Mouse (Mus musculus) spleen, postnatal 10 days (tissue): ENCODE results near the gene Ubxn6.
"Not testable (repeated sequence)": the region's sequence is repeated elsewhere in the genome, so short reads cannot be mapped to it uniquely, and the experiment has no call there.

ENCODE experiments used
- DNase-seq, 2 experiments: peaks; one replicate each; pipeline ENCODE4 v3.0.0; 2021 to 2022; ENCODE audit warnings: low spot score in 2 of 2

The Ubxn6 gene

DNA sequence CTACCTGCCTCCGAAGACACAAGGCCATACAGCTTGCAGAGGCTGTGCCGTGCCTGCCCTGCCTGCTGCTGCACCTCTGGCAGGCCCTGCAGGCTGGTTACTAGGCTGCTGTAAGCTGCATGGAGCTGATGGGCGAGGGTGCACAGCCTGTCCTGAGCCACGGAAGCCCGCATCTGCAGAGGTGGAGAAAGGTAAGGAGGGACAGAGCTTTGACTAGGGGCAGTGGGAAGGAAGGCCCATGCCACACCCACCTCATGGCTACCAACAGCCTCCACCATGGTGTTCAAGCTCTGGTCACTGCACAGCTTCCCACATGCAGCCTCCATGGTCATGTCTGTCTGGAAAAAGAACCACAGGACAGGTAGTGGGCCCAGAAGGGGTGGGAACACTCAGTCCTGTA, 27.3 kb upstream of the Ubxn6 start:
- DNase-seq, result no peak

- DNase-seq, result no peak
Observed at GRCm38 (mm10) chr17:56100811-56101210, 26.0 kb upstream of the Ubxn6 start.

DNA sequence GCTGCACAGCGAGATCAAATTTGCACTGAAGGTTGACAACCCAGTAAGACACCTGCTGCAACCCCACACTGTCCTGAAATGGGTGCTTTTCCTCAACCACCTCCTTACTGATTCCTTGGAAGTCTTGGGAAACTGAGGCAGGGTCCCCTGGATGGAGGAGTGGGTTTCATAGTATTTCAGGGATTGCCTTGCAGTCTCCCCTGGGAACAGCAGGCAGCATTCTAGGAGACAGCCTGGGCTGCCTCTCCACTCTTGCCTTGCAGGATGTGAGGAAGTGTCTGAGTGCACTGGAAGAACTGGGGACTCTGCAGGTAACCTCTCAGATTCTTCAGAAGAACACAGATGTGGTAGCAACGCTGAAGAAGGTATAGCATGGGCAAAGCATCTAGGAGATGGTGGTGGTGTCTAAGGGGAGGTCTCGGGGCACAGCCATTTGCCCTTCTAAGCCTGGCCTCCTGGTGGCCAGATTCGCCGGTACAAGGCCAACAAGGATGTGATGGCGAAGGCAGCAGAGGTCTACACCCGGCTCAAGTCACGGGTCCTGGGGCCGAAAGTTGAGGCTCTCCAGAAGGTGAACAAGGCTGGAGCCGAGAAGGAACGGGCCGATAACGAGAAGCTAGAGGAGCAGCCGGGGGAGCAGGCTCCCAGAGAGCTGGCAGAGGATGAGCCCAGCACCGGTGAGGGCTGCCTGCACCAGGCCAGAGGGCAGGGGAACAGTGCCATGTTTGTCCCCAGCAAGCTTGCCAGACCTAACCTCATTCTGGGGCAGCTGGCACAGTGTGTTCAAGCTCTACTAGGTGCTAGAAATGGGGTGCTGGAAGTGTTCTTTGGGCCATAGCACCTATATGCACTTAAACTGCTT, 24.1 kb upstream of the Ubxn6 start:
- DNase-seq, result no peak

- DNase-seq, result no peak
Observed at GRCm38 (mm10) chr17:56098180-56098579, 23.4 kb upstream of the Ubxn6 start.

GRCm38 (mm10) chr17:56096883-56097282, 22.1 kb upstream of the Ubxn6 start:
- DNase-seq, result no peak

DNA sequence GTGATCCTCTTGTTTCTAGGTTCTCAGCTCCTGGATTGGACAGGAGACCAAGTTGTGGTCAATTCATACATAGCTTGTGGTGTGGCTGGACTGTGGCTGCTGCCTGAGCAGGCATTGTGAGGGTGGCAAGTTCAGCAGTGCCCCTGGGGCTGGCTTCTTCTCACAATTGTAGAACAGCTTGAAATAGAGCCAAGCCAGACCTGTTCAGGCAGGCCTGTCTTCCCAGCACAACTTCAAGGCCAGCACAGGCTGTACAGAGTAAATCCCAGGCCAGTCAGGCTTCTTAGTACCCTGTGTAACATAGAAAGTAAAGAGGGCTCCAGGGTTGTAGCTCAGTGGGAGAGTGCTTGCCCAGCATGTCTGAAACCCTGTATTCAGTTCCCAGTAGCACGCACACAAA, 18.0 kb upstream of the Ubxn6 start:
- no peak for DNase-seq

DNA sequence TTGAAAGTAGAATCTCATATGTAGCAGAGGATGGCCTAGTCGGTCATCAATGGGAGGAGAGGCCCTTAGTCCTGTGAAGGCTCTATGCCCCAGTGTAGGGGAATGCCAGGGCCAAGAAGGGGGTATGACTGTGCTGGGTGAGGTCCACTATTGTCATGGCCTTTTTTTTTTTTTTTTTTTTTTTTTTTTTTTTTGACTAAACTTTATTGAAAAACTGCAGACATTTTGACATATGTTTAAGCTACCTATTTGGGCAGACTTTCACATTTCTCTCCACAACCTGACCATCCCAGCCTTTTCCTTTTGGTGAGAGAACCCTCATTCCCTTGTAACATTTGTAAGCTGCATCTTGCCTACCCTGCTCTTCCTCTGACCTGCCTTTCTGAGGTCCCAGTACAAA, 17.5 kb upstream of the Ubxn6 start:
- DNase-seq, result no peak

DNA sequence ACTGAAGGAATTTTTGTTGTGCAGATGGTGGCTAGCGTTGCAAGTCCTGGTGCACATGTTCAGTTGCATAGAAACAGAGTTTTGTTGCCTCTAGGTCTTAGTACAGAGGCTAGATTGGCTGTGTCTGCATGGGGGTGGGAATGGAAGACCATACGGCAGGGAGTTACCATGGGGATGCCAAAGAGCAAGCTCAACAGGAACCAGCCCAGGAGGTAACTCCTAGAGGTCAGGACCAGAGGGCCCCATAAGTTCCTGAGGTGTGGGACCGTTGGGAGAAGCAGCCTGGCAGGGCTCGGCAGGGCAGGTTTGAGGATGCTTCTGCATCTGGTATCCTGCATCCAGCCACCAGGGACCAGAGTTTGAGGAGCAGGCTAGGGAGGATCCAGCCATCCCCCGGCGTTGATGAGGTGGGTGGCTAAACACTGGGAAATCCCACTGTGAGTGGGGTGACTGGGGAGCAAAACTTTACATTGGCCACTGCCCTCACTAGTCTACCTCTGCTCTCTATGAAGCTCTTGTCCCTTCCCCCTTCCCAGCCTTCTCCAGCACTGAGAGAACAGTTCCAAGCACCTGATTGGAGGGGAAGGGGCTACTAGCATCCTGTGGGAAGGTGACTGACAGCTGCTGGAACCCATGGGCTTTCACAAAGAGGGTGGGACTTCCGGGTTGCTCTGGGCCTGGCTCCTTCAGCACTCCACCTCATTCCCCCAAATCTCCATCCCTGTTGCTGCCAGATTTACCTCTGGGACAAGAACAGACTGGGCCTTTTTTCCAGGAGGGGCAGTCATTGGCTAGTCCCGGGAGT, 6.2 kb upstream of the Ubxn6 start:
- no peak for DNase-seq

DNA sequence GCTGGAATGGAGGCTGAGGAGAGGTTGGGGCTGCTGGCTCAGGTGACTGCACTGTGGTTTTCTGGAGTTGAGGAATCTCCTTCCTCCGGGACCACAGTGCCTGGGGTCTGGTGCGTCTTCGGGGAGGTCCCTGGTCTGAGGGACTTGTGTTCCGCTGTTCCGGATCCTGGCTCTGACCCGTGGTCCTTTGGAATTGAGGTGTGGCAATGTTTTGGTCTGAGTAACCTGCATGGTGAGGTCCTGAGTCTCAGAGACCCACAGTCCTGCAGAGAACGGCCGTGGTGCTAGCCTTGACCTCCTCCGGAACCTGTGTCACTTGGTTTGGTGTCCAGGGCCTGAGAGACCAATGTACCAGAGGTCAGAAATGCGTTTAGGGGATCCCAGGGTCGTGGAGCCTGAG, 5.1 kb upstream of the Ubxn6 start:
- no peak for DNase-seq

- peak; percentile 99 to 100 for DNase-seq
Observed at GRCm38 (mm10) chr17:56078880-56079795, 4.3 kb upstream of the Ubxn6 start, which contains the start of gene Hdgfl2. Gene Hdgfl2 (plus strand): TSS chr17:56079634.

GRCm38 (mm10) chr17:56078361-56078760, 3.5 kb upstream of the Ubxn6 start:
- DNase-seq, result peak in 1 of 2 experiments; percentile 28

- DNase-seq, result no peak
Observed at GRCm38 (mm10) chr17:56077523-56077922, 2.7 kb upstream of the Ubxn6 start.

DNA sequence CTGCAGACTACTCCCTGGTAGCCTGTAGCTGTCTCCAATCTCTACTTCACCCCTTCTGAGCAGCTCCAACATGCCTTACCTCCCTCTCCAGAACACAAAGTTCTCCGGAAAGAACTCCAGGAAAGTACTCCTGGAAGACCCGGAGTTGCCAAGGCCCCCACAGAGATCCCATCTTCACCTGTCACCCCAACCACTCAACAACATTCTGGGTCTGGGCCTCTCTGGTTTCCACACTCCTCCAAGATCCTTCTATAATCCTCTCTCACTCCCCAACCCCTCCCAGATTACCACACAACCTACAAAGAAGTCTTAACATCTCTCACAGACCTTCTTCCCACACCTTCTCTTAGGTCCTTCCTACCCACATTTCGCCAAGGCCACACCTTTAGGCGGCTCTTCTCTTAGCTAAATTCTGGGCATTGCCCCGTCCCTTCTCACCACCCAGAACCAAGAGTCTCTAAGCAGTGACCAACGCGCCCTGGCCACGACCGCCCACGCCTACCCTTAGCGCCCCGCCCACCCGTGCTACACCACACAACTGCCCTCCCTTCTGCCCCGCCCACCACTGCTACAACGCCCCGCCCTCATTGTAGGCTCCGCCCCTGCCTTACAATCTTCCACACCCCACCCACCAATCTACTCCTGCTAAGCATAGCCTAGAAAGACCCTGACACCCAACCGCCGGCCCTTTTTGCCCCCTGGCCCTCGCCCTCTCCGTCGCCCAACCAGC, 566 bp downstream of the Ubxn6 start:
- peak; percentile 76 to 92 for DNase-seq

DNA sequence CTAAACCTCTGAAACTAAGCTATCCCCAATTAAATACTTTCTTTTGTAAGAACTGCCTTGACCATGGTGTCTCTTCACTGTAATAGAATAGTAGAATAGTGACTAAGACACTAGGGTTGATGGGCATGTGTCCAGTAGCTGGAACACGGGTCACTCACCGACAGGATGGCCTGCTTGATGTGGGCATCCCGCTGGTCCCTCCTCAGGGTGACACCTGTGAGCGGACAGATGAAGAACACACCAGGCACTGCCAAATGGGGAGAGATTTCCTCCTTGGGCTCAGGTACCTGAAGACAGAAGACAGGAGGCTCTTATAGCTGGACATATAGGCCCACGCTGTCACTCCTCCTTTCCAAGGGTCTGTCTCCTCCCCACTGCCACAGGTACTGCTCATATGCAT, 2.6 kb downstream of the Ubxn6 start:
- no peak for DNase-seq

GRCm38 (mm10) chr17:56071126-56071525, 3.7 kb downstream of the Ubxn6 start:
- no peak for DNase-seq

DNA sequence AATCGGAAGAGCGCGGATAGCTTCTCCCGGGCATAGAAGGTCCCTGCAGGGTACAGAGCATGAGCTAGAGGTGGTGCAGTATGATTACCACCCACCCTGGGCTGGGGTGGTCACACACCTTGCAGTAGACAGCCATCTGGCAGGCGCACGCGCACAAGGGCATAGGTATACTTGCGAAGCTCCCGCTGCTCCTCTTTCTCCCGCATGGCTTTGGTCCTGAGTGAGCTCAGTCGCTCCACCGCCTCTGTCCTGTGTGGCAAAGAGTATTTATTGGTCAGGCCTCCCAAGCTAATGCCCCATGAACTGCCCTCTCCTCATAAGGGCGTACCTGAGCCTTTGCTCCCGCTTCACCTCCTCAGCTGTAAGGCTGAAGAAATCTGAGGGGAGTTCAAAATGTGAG, 5.8 kb downstream of the Ubxn6 start:
- DNase-seq, result no peak

GRCm38 (mm10) chr17:56066451-56066850, 8.4 kb downstream of the Ubxn6 start:
- DNase-seq, result no peak

DNA sequence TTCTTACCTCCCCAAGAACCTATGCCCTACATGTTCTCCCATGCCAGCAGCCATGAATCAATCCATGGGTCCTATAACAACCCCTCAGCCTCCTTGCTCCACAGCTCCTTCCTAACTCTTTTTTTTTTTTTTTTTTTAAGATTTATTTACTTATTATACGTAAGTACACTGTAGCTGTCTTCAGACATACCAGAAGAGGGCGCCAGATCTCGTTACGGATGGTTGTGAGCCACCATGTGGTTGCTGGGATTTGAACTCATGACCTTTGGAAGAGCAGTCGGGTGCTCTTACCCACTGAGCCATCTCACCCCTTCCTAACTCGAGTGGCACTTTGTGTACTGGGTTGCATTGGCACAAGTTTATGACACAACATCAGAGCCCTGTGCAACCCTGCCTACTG, 9.1 kb downstream of the Ubxn6 start:
- not testable (repeated sequence) for DNase-seq

GRCm38 (mm10) chr17:56062081-56062480, 12.7 kb downstream of the Ubxn6 start:
- no peak for DNase-seq

DNA sequence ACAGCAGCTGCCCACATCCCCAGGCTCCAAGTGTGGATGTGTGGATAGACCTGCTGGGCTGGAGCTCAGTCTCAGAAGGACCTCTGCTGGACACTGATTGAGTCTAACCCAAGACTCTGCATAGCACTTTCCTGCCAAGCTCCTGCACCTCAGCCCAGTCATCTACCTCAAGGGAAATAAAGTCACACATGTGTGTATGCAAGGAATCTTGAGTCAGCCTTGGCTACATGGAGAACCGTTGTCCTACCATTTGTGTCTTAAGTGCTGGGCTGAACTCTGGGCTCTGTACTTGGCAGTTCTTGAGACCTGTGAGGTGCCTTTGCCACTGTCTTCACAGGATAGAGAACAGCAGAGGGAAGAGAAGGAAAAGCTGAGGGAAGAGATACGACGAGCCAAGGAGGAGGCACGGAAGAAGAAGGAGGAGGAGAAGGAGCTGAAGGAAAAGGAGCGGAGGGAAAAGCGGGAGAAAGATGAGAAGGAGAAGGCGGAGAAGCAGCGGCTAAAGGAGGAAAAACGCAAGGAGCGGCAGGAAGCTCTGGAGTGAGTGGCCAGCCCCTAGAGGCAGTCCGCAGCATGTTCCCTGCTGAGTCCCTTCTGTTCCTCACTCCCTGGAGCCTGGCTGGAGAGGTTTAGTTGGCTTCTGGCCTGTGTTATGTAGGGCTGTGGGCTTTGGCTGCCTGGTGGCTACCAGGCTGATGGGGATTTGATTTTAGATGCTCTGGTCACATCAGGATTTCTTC, 17.3 kb downstream of the Ubxn6 start:
- DNase-seq, result no peak
